Mouse (Mus musculus): Measurements from ENCODE around the gene Olfr572.

Gene Olfr572

GRCm38 (mm10) chr7:102924109-102924508 lies at the start of gene Olfr572:
Gene Olfr572, plus strand, starts transcription at chr7:102924409.
- DNase-seq (ENCODE audit: low spot score in 2 of 2): no peak

GRCm38 (mm10) chr7:102876822-102877221 lies 47.4 kb upstream of the Olfr572 start, which contains the start of gene Olfr568:
Gene Olfr568, plus strand, starts transcription at chr7:102877122.
- no peak for DNase-seq (ENCODE audit: low spot score in 2 of 2)

- no peak for DNase-seq (ENCODE audit: low spot score in 2 of 2)
Measured at GRCm38 (mm10) chr7:102890782-102891181, 33.4 kb upstream of the Olfr572 start, which contains the start of gene Olfr569. Gene Olfr569, minus strand, starts transcription at chr7:102890882.

- DNase-seq (ENCODE audit: low spot score in 2 of 2): no peak
Measured at GRCm38 (mm10) chr7:102915261-102915660, 8.9 kb upstream of the Olfr572 start.

- no peak for DNase-seq (ENCODE audit: low spot score in 2 of 2)
Measured at GRCm38 (mm10) chr7:102916405-102916804, 7.8 kb upstream of the Olfr572 start.

GRCm38 (mm10) chr7:102917032-102917875 lies 7.0 kb upstream of the Olfr572 start, which contains the start of gene Olfr571:
Gene Olfr571, minus strand, starts transcription at chr7:102917536.
- DNase-seq (ENCODE audit: low spot score in 2 of 2): no peak

- DNase-seq (ENCODE audit: low spot score in 2 of 2): no peak
Measured at GRCm38 (mm10) chr7:102919632-102920031, 4.6 kb upstream of the Olfr572 start.

- no peak for DNase-seq (ENCODE audit: low spot score in 2 of 2)
Measured at GRCm38 (mm10) chr7:102927105-102927504, 2.9 kb downstream of the Olfr572 start.

- DNase-seq (ENCODE audit: low spot score in 2 of 2): no peak
Measured at GRCm38 (mm10) chr7:102942475-102942874, 18.3 kb downstream of the Olfr572 start, which contains the start of gene Olfr573-ps1. Gene Olfr573-ps1, minus strand, starts transcription at chr7:102942575.

GRCm38 (mm10) chr7:102943417-102943816 lies 19.2 kb downstream of the Olfr572 start:
- DNase-seq (ENCODE audit: low spot score in 2 of 2): no peak

GRCm38 (mm10) chr7:102948167-102948566 lies 24.0 kb downstream of the Olfr572 start, which contains the start of gene Olfr574:
Gene Olfr574, plus strand, starts transcription at chr7:102948467.
- no peak for DNase-seq (ENCODE audit: low spot score in 2 of 2)

GRCm38 (mm10) chr7:102950732-102951131 lies 26.5 kb downstream of the Olfr572 start:
- no peak for DNase-seq (ENCODE audit: low spot score in 2 of 2)

GRCm38 (mm10) chr7:102958137-102958536 lies 33.9 kb downstream of the Olfr572 start:
- no peak for DNase-seq (ENCODE audit: low spot score in 2 of 2)

- DNase-seq (ENCODE audit: low spot score in 2 of 2): no peak
Measured at GRCm38 (mm10) chr7:102958593-102958992, 34.4 kb downstream of the Olfr572 start, which contains the start of gene Olfr575. Gene Olfr575, minus strand, starts transcription at chr7:102958775.

GRCm38 (mm10) chr7:102962360-102962759 lies 38.2 kb downstream of the Olfr572 start, which contains the start of gene Olfr576:
Gene Olfr576, plus strand, starts transcription at chr7:102962660.
- DNase-seq (ENCODE audit: low spot score in 2 of 2): no peak

GRCm38 (mm10) chr7:102974399-102974798 lies 50.2 kb downstream of the Olfr572 start:
- no peak for DNase-seq (ENCODE audit: low spot score in 2 of 2)

GRCm38 (mm10) chr7:102975843-102976242 lies 51.6 kb downstream of the Olfr572 start, which contains the start of gene Olfr577:
Gene Olfr577, minus strand, starts transcription at chr7:102975943.
- no peak for DNase-seq (ENCODE audit: low spot score in 2 of 2)
